Mouse (Mus musculus) layer of hippocampus, adult 6 months (tissue): ENCODE data around the gene Hypk. TPM values are rescaled to one million over a fixed set of nuclear protein-coding genes. Genes with fewer than 3 reads are reported as not detected.

ENCODE experiments used
- long read RNA-seq, 2 experiments: library from polyadenylated mRNA; unstranded; transcript quantifications; one replicate each; pipeline ENCODE4 v2.0.0; 2019 to 2020
- microRNA-seq: library from miRNA; unstranded; fragments of <30 nt; microRNA quantifications from one replicate; pipeline ENCODE4 v1.2.0, GENCODE M21; 2020
- polyA plus RNA-seq: library from polyadenylated mRNA; unstranded; fragments of <200 nt; fragmentation: Nextera tagmentation; gene quantifications from 2 replicates; pipeline ENCODE4 v1.2.3, GENCODE M21; 2021

The Hypk gene
- 127 and 137 TPM in 2 replicates for polyA plus RNA-seq
- long read RNA-seq, experiment 1, transcript Hypk-204 (4 exons, 961 nt) = major isoform, 231 of 232 reads
- long read RNA-seq, experiment 1, partial matches to known transcripts = 0 of 232 reads
- long read RNA-seq, experiment 1, other reads (novel, unspliced or antisense) = 1 of 232 reads
- long read RNA-seq, experiment 2, transcript Hypk-204 (4 exons, 961 nt) = major isoform, 38 of 38 reads
- long read RNA-seq, experiment 2, partial matches to known transcripts = 0 of 38 reads
- long read RNA-seq, experiment 2, other reads (novel, unspliced or antisense) = 0 of 38 reads

GRCm38 (mm10) chr2:121452990-121453389 lies at the start of gene Hypk:
Gene Hypk (plus strand): TSS chr2:121453290.

GRCm38 (mm10) chr2:121413387-121414042 lies 39.6 kb upstream of the Hypk start, which contains the start of the genes Pdia3 and Catsper2:
Gene Pdia3 (plus strand): TSS chr2:121413775.
Gene Catsper2 (minus strand): TSS chr2:121413792.

GRCm38 (mm10) chr2:121444178-121444577 lies 8.9 kb upstream of the Hypk start, which contains the start of gene Ell3:
Gene Ell3 (minus strand): TSS chr2:121444278.

GRCm38 (mm10) chr2:121448739-121449535 lies 4.2 kb upstream of the Hypk start, which contains the start of gene Serf2:
Gene Serf2 (plus strand): TSS chr2:121449195.

GRCm38 (mm10) chr2:121456692-121457642 lies 3.9 kb downstream of the Hypk start, which contains the start of gene Serinc4:
Gene Serinc4 (minus strand): TSS chr2:121456781.

GRCm38 (mm10) chr2:121473301-121474179 lies 20.4 kb downstream of the Hypk start, which contains the start of gene Mfap1b:
Gene Mfap1b (minus strand): TSS chr2:121474067.

GRCm38 (mm10) chr2:121505942-121506882 lies 53.1 kb downstream of the Hypk start, which contains the start of the genes Mfap1a and Wdr76:
Gene Mfap1a (minus strand): TSS chr2:121506665.
Gene Wdr76 (plus strand): TSS chr2:121506723.

Small RNA genes lying within 50 kb of the gene (microRNA-seq; reads per million reads assigned to microRNA genes)
- not detected for gene Gm22953

Other genes with a start within 250 kb of the Hypk start
- 20.1 and 21.6 TPM in 2 replicates for gene Trp53bp1, start 181.9 kb upstream of the Hypk start, polyA plus RNA-seq
- gene Map1a, start 163.7 kb upstream of the Hypk start, polyA plus RNA-seq = 122 and 145 TPM in 2 replicates
- 20.9 and 23.7 TPM in 2 replicates for gene Ppip5k1, start 97.9 kb upstream of the Hypk start, polyA plus RNA-seq
- gene Ckmt1, start 95.6 kb upstream of the Hypk start, polyA plus RNA-seq = 323 and 342 TPM in 2 replicates
- 0.06 and 0.10 TPM in 2 replicates for gene Strc, start 66.1 kb upstream of the Hypk start, polyA plus RNA-seq
- 70.8 and 80.6 TPM in 2 replicates for gene Pdia3, start 39.5 kb upstream of the Hypk start, polyA plus RNA-seq
- 1.3 and 1.4 TPM in 2 replicates for gene Catsper2, start 39.5 kb upstream of the Hypk start, polyA plus RNA-seq
- 1.0 and 1.1 TPM in 2 replicates for gene Ell3, start 9.0 kb upstream of the Hypk start, polyA plus RNA-seq
- 653 and 686 TPM in 2 replicates for gene Serf2, start 4.1 kb upstream of the Hypk start, polyA plus RNA-seq
- 0.11 and 0.25 TPM in 2 replicates for gene Serinc4, start 3.5 kb downstream of the Hypk start, polyA plus RNA-seq
- 47.6 and 50.2 TPM in 2 replicates for gene Mfap1b, start 20.8 kb downstream of the Hypk start, polyA plus RNA-seq
- 11.9 and 14.6 TPM in 2 replicates for gene Mfap1a, start 53.4 kb downstream of the Hypk start, polyA plus RNA-seq
- gene Wdr76, start 53.4 kb downstream of the Hypk start, polyA plus RNA-seq = 1.0 and 1.1 TPM in 2 replicates